Mouse (Mus musculus) right cerebral cortex, adult 2 months (tissue): ENCODE measurements around the gene Wdr77.
"Not testable (repeated sequence)": the region's sequence is repeated elsewhere in the genome, so short reads cannot be mapped to it uniquely, and the experiment has no call there.

ENCODE experiments used
- DNase-seq, 2 experiments: peaks; one replicate each; pipeline ENCODE4 v3.0.0; 2021 to 2022; ENCODE audit warnings: low spot score in 2 of 2

Wdr77 gene

GRCm38 (mm10) chr3:105958974-105959580 lies at the start of gene Wdr77:
Wdr77 (plus strand) TSS chr3:105959369.
- peak; percentile 95 to 96 for DNase-seq

GRCm38 (mm10) chr3:105910519-105911190 lies 48.5 kb upstream of the Wdr77 start:
- DNase-seq, result no peak

DNA sequence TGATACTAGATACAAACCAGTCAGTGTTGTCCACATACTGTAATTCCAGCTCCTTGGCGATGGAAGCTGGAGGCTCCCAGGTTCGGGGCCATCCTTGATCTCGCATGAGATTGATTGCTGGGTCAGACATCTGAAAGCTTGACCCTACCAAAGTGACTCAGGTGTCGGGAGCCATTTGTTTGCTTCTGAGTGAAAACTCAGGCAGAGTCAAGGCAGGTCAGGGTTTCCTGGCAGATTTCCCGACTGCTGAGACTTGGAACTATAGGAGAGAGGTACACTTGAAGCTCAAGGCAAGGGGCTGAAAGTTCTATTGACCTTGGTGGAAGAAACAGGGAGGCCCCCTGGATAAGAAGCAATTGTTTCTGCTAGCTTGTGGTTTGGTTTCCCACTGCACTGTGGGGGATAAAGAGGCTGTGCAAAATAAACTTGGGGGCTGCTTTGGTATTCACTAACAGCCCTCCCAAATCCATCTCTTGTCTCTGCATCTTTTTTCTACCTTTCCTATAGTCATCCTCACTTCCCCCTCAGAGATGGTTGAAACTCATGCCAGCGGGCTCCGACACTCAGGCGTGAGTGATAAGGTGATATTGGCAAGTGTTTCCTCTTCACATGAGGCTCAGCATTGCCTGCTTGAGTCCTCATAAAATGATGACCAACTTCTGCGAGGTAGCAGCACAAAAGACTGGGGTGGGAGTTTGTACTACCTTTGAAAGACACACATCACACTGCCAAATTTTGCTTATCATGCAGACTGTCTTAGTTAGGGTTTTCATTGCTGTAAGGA lies 46.9 kb upstream of the Wdr77 start:
- DNase-seq, result no peak

DNA sequence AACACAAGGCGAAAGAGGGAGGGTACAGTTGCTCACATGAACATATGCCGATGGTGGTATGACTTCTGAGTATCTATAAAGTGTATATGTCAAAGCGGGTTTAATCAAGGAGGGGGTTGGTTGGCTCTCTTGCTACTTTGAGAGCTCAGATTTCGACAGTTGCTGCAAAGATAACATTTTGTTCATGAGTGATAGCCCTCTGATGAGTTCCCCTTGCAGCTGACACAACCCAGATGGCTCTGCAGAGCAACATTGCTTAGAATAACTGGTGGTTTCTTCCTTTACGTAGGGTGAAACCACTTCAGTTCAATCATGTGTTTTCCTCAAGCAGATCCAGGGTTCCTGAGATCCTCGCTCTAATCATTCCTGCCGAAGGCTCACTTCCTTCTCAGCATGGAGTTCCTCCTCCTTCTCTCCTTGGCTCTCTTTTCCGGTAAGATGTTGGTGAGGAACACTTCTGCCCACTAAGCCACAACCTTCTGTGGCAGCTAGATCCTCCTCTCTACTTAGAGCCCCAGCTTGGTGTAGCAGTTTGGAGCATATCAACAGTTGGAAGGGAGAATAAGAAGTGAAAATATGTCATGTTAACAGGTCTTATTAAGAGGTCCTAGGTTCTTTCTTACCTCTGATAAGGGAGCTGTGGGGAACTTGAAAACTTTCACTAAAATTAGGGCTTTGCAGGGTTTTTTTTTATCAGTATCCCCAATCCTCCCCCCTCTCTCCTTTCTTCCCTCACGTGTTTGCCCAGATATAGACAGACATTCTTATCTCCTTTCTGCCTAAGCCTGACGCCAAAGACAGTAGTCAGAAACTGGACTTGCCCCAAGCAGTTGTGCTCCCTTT lies 45.1 kb upstream of the Wdr77 start:
- no peak for DNase-seq

DNA sequence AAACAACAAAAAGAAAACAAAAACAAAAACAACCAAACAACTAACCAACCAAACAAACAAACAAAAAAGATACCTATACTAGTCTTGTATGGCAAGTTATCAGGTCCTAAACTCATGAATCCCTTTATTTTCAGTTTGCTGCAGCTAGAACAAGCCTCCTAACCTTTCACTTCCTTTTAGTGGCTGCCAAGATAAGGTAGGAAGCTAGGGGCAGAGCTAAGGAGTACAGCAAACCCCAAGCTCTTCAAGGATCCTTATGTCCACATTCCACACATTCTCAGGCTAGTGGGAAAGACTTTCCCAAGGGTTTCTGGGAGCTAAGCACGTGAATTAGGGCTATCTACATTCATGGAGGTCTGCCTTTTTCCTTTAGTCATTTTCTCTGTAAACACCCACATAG lies 43.9 kb upstream of the Wdr77 start:
- DNase-seq, result no peak

DNA sequence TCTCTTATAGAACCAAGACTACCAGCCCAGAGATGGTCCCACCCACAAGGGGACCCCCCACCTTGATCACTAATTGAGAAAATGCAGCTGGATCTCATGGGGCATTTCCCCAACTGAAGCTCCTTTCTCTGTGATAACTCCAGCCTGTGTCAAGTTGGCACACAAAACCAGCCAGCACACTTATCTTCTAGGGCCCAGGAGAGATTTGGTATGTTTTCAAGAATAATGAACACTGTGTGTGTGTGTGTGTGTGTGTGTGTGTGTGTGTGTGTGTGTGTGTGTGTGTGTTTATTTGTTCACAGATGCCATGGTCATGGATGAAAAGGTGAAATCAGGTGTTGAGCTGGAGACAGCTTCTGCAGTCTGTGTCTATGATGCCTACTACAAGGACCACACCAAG lies 42.7 kb upstream of the Wdr77 start:
- not testable (repeated sequence) for DNase-seq

DNA sequence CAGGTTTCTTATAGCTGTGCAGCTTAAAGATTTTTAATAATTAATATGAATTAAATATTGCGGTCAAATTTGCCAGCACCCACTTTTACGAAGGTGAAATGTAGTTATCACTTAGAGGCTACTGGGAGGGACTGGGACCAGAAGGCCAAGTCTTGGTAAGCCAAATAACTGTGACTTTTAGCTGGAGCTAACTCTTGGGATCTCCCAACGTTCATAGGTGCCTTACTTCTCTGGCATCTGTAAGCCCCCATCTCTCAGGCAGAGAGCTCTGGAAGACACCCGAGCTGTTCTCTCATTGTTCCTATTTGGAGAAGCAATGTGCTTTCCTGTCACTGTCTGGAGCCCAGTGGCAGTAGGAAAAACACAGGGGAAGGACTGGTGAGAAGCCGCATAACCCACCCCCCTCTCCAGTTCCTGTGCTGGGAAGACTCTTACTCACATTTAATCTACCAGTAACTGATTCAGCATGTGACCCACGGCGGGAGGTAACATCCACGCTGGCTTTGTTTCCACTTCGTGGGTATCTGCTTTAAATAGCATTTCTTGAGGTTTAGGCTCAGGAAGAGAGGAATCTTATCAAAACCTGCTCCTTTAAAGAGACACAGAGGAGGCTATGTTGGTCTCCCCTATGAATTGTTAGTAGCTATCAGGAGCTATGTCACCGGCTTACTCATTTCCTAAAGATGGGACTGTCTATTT lies 41.4 kb upstream of the Wdr77 start:
- no peak for DNase-seq

- no peak for DNase-seq
These were observed 40.8 kb upstream of the Wdr77 start for GRCm38 (mm10) chr3:105918355-105918745.

GRCm38 (mm10) chr3:105920743-105921142 lies 38.4 kb upstream of the Wdr77 start:
- not testable (repeated sequence) for DNase-seq

DNA sequence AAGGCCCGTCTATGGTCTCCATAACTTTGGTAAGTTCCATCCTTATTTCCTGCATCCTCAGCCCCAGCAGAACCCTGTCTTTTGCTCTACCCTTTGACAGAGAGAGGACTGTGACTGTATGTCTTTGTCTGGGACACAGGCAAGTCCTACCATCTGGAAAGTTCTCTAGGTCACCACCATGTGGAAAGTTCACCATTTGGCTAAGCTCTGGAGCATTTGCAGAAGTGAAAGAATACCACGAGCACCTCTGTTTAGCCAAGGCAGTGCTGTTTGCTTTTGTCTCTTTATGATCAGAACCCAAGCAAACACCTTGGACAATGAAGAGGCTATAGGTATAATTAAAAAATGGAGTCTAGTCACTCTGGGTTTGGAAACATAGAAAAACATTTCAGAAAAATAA lies 37.2 kb upstream of the Wdr77 start:
- no peak for DNase-seq

GRCm38 (mm10) chr3:105924616-105925015 lies 34.6 kb upstream of the Wdr77 start:
- DNase-seq, result no peak

DNA sequence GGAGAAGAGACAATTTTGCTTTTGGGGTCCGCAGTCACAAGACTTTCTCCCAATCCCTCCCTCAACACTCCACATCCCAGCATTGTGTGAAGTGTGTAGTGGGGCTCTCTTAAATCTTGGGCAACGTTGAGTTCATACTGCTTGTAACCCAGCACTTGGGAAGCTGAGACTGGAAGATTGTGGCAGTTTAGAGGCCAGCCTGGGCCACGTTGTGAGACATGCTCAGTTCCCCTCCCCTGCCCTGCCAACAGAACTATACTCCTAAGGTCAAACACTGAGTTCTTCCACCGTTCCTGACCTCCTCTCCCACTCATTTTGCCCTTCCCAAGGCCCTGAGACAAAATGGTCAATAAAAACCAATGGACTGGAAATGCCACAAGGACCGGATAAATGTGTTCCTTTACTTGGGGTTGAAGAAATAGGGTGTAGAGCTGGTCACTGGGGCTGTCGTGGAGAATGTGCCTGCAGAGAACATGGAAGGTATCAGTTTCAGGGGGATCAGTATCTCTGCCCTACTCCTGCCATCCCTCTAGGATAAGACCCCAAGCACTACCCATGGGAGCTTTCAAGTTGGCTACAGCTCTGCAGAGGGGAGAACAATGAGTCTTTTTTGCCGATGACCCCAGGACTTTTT lies 31.5 kb upstream of the Wdr77 start:
- no peak for DNase-seq

GRCm38 (mm10) chr3:105928195-105928569 lies 31.0 kb upstream of the Wdr77 start:
- DNase-seq, result no peak

GRCm38 (mm10) chr3:105928781-105929180 lies 30.4 kb upstream of the Wdr77 start:
- DNase-seq, result no peak

GRCm38 (mm10) chr3:105929821-105930220 lies 29.3 kb upstream of the Wdr77 start:
- DNase-seq, result no peak

- DNase-seq, result no peak
These were observed 28.1 kb upstream of the Wdr77 start for GRCm38 (mm10) chr3:105931095-105931494.

DNA sequence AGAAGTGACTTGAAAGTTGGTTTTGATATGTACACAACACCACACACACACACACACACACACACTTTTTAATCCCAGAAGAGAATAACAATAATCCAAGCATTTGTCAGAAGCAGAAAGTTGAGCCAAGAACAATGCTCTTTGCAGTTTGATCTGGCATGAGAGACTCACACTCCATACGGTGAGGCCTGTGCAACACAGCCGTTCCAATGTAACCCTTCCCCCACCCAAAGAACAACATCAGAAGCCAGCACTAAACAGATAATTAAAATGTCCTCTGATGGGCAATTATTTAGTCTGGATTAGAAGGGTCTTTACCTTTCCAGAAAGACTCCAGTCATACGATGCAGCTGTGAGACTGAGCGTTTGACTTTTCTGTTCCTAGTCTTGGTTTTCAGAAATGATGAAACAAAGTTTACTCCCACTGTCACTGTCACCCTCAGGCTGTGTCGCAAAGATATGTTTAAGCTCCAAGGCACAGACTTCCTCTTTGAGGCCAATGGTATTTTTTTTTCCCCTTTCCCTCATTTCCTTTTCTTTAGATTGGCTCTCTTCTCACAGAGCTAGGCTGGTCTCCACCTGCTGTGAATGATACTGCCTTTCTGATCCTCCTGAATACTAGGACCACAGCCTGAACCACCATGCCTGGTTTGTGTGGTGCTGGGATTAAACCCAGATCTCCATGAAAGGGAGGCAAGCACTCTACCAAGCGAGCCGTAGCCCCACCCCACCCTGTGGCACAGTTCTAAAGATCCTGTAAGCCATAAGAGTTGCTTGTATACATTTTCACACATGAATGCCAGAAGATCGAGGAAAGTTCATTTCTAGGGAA lies 26.7 kb upstream of the Wdr77 start, which contains the start of gene I830077J02Rik:
Gene I830077J02Rik, minus strand, starts transcription at position 425 of the 832 bp plus-strand sequence.
- no peak for DNase-seq

- peak; percentile 25 to 37 for DNase-seq
These were observed 25.2 kb upstream of the Wdr77 start for GRCm38 (mm10) chr3:105933926-105934325.

DNA sequence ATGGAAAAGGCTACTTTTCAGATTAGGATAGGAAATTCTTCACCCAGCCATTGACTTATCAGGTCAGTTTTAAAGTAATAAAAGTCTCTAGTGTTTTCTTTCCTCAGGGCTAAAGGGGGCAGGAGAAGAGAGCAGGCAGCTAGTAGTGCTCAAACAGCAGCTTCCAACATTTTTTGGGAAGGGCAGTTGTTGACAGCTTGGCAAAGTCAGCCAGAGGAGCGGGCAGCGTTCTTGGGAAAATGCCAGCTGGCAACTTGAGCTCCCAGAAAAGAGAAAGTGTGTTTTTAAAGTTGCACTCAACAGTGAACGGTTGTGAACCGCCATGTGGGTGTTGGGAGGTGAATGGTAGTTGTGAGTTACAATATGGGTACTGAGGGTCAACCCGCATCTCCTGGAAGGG lies 24.1 kb upstream of the Wdr77 start:
- DNase-seq, result no peak

GRCm38 (mm10) chr3:105936111-105936510 lies 23.1 kb upstream of the Wdr77 start:
- DNase-seq, result no peak
